Mouse (Mus musculus) ES-CJ7 (cell line): Measurements from ENCODE around the gene Il10ra.
A peak's percentile ranks its signal among the peaks of the same experiment; 100 is the strongest.

ENCODE experiments used
- DNase-seq: peaks from one replicate; pipeline ENCODE4 v3.0.0; 2011; ENCODE audit warnings: low read depth, low spot score

Il10ra gene

DNA sequence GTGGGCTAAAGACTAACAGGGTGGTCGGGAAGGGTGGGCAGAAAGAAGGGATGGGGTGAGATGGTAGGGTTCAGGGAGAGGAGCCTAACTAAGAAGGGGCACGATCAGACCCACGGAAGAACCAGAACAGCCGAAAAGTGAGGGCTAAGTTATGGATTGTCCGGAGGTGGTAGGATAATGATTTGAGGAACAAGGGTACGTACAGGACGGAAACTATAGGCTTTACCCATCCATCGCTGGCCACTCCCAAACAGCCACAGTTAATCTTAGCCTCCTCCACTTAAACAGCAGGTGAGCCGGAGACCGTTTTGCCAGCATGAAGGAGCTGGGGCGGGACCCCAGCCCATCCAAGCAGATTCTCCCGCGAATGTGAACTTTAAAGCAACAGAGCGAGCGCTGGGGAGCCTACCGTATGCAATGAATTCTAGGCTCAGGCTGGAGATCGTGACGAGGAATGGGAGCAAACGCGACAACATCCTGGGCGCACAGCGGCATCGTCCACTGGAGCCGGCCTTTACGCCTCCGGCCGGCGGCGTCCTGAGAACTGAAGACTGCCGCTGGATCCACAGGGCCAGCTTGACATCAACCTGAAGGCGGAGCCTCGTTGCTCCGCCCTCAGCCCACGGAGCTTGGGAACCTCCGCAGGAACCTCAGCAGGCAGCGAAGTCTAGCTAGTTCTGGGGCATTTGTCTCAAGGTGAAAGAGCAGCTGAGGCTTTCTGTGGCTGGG is at the start of gene Il10ra:
Gene Il10ra (minus strand): TSS at position 553 of the 729 bp plus-strand sequence.
- peak; percentile 42 for DNase-seq

DNA sequence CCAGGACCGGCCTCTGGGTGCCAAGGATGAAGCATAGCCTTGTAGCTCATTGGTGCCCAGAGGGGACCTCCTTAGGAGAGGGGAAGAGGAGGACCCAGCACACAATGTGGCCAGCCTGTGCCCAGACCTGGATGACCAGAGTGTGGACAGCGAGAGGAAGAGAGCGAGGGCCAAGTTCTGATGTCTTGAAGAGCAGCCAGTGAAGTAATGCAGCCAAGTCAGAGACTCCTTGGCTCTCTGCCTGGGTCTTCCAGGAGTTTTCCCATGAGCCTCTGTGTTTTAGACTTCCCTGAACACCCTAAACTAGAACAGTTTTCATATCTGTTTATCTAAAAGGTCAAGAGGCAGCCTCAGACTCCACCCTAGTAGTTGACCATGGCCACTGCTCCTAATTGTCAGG is 48.7 kb upstream of the Il10ra start:
- no peak for DNase-seq

DNA sequence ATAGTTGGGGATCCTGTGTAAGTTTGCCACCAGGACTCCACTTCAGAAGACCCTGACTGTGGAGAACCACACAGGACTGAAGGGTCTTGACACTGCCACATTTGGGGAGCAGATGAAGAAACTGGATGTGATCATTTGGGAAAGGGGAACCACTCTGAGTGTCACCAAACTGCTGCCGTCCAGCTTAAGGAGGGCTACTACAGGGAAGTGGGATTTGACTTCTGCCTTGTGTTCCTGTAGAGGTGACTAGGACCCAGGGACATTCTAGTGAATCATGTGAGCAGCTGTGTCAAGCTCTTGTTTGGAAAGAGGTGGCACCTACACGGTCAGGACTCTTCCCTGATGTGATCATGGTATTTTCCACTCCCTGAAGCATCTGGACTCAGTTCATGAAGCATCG is 45.0 kb upstream of the Il10ra start:
- DNase-seq, result no peak

DNA sequence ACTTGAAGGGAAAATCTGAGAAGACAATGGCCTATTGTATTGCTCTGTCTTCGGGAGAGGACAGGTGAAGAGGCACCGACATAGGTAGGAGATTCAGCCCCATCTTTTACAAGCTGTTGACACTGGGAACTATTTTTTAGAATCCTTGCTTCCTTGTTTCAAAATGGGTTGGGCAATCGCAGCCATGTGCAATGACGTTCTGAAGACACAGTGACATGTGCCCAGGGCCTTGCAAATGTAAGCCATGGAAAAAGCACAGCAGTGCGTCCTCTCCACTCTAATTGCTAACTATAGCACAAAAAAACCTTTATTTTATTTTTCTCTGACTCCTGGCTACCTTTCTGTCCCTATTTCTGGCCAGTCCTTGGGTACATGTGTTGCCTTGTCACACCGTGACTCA is 42.9 kb upstream of the Il10ra start:
- no peak for DNase-seq

DNA sequence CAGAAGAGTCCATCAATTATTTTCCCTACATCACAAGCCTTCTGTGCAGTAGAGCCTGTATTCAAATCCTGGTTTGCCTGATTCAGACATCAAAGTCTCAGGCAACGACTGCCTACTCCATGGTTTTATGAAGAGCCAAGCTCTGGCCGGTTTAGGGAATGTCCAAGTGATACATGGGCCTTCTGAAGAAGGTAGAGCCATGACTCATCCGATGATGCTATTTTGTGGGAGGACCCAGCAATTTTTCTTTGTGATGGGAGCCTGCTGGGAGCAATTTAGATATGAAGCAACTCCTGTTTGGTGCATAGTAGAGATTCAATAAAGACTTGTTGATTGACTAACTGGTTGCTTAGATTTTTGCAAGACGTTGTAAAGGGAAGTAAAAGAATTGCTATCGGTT is 39.6 kb upstream of the Il10ra start:
- DNase-seq, result no peak

DNA sequence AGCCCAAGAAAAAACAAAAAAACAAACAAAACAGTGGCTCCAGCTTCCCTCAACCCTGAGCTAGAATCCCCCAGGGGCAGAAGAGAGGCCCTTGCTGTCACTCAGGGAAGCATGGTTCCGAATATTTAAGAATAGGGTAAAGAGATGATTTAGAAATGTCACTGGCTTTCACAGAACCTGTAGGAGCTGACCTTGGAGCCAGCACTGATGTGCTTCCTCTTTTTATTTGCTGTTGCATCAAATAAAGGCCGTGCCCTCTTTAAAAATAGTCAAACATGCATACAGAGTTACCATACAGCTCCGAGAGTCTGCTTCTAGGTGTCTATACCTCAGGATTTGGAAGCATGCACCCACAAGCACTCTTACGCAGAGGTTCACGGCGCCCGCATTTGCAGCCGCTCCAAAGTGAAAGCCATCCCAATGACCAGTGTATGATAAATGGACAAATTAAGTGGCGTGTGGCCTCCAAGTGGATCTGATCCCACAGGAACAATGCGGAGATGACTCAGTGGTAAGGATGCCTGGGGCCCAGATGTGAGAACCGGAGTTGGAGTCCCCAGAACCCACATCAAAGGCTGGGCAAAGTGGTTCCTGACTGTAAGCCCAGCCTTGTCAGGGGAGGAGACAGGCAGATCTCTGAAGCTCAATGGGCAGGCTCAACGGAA is 37.9 kb upstream of the Il10ra start:
- no peak for DNase-seq

DNA sequence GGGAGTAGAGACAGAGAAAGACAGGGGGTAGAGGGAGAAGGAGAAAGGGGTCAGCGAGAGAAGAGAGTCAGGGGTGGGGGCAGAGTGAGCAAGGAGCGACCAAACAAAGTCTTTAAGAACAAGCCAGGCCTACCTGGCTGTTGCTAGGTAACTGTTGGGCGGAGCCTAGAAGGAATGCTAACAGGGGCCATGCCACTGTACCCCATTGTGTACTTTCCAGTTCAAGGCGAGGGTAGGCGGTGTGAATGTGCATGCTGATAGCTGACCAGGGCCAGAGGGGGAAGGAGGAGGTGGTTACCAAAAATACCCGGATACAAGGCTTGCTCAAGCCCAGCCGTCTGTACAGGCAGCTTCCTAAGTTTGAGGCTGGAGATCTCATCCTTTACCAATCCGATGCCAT is 32.8 kb upstream of the Il10ra start:
- DNase-seq, result peak; percentile 64

GRCm38 (mm10) chr9:45300422-45301104 is 31.6 kb upstream of the Il10ra start:
- DNase-seq, result peak; percentile 97

- DNase-seq, result peak; percentile 84
These were observed 30.5 kb upstream of the Il10ra start for GRCm38 (mm10) chr9:45299231-45300006.

DNA sequence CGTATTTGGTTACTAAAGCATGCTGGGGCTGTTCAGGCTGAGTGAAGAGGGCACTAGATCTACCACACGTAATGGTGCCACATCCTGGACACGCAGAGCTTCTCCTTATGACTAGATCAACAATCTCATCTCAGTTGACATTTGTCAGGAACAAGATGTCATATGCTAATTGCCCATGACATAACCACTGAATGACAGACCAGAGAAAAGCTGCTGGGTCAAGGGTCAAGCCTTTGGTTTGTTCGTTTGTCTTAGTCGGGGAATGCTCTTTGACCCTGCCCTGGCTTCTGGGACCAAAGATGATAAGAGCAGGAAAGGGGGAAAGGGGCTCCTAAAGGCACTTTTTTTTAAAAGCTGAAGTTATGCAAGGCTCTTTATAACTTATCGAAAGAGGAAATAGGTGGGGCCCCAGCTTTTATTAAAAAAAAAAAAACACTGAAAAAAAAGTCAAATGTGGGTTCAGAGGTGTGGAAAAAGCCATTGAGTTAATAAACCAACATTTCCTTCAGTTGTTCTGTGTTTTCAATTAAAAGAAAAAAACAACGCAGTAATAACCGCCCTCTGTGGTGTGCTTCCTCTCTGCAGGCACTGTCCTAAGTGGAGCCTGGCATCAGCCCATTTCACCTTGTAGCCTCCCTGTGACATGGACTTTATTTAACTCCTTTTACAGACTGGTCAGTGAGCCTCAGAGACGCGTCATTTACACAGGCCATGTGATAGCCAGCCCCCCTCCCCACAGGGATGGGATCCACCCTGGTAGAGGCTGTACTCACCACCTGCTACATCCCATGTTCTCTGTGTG is 25.5 kb upstream of the Il10ra start:
- no peak for DNase-seq

GRCm38 (mm10) chr9:45291481-45292168 is 22.7 kb upstream of the Il10ra start:
- no peak for DNase-seq

DNA sequence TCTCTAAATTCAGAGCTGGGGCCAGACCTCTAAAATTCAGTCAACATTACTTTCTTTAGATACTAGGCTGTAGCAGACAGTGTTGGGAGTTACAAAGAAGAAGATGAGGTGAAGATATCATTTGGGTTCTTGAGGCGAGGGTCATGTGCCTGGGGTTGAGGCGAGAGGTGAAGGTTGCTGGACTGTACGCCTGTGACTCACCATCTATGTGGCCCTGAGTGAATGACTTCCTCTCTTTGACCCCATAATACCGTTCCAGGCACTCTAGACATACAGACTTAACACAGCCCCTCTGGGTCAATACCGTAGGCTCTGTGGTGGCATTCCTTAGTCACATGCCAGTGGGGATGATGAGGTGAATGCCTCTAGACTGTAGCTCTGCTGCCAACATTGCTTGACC is 13.5 kb upstream of the Il10ra start:
- DNase-seq, result no peak

- DNase-seq, result no peak
These were observed 11.9 kb upstream of the Il10ra start for GRCm38 (mm10) chr9:45280891-45281290.

DNA sequence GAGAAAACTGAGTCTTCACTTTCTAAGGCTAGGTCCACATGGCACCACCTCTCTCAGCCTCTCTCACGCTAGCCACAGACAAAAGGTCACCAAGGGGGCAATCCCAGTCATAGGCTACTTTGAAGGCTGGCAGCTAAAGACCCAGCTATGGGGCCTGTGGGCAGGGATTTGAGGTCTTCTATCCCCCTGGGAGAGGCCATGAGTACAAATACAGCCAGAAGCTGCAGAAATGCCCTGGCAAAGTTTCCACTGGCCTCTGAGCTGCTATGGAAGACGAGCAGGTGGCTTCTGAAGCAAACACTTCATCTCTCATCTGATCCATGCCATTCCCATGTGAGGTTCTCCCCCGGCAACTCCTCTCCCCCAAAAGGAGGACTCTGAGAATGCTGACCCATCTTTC is 11.1 kb upstream of the Il10ra start:
- DNase-seq, result no peak

- DNase-seq, result no peak
These were observed 5.7 kb upstream of the Il10ra start for GRCm38 (mm10) chr9:45274635-45275034.

DNA sequence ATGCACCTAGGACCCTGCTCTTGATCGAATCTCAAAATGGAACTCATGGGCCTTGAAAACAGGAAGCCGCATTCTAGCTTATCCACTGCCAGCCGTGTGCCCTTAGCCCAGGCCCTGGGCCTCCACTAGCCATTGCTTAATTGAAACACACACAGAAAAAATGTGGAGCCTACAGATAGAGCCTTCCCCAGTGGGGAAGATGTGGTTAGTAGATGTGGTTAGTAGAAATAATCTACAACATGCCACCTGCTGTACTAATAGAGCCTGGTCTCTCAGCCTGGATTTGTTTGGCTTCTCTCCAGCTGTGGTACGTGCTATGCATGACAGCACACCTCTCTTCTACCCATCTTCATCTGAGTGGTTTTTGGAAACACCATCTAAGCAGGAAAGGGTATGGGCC is 5.3 kb upstream of the Il10ra start:
- DNase-seq, result no peak

DNA sequence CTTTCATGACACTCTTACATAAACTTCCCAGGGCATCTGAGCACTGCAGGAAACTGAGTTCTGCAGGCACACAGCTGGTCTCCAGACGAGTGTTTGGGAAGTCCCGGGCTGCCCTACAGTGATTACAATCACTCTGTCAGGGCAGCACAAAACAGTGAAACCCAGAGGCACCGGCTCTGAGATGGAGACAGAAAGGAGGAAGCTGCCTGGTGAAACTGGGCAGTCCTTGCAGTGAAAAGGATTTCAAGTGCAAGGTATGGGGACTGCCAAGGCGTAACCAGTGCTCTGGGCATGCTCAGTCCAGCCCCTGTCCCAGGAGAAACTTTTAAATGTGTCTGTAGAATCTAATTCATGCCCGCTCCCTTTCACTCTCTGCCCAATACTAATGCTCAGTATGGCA is 3.3 kb upstream of the Il10ra start:
- no peak for DNase-seq

DNA sequence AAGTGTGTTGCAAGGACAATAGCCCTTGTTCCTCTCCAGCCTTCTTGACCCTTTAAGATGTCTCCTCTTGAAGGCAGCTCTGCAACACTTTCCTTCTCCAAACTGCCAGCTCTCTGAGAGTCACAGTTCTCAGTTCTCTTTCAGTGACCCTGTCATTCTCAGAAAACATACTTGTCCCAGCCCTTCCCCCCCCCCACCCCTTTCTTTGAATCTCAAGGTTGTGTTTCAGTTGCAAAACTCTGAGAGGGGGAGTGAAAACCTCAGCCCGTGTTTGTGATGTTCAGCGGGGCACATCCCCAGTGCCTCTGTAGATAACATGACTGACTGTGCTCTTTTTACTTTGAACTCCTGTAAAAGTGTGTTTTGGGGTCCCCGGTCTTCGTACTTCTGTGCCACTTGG is 870 bp downstream of the Il10ra start:
- DNase-seq, result no peak

DNA sequence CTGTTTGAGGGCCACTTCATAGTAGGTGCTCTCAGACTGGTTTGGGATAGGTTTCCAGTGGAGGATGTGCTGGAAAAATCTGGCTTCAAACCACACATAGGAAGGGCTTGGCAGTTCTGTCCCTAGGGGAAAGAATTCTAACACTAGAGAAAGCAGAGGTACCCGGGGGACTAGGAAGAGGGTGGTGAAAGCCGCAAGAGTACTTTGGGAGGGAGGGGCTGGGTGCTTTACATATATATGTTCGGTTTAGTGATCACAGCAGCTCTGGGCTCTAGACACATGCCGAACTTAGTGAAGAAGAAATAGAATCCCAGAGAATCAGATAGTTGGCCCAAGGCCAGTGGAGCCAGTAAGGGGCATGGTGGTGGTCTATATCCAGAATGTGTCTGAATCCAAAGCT is 1.9 kb downstream of the Il10ra start:
- DNase-seq, result no peak

DNA sequence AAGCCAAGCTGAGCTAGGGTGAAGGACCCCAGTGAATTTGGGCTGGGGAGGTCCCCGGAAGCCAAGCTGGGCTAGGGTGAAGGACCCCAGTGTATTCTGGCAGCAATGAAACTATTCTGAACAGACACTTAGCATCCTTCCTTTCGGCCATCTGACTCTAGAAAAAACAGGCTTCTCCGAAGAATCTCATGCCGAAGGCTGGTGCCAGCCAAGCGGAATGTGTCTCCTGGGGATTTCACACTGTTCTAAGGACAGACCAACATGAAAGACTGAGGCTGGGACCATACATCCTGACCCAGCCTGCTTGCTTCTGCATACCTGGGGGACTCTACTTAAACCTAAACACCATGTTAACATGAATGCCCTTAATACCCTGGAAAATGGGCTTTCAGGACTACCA is 7.1 kb downstream of the Il10ra start:
- no peak for DNase-seq

GRCm38 (mm10) chr9:45261466-45261865 is 7.5 kb downstream of the Il10ra start:
- DNase-seq, result no peak
